Mouse (Mus musculus) lung, postnatal 4 days (tissue): ENCODE data around the gene Vwa5b1.

Experiments
- DNase-seq, 2 experiments: peaks; one replicate each; pipeline ENCODE4 v3.0.0; 2021

Gene Vwa5b1

GRCm38 (mm10) chr4:138635428-138636145, at the start of gene Vwa5b1:
Vwa5b1 (minus strand) TSS chr4:138635884.
- DNase-seq, result no peak

- DNase-seq, result no peak
Measured at GRCm38 (mm10) chr4:138682760-138683159, 47.1 kb upstream of the Vwa5b1 start.

DNA sequence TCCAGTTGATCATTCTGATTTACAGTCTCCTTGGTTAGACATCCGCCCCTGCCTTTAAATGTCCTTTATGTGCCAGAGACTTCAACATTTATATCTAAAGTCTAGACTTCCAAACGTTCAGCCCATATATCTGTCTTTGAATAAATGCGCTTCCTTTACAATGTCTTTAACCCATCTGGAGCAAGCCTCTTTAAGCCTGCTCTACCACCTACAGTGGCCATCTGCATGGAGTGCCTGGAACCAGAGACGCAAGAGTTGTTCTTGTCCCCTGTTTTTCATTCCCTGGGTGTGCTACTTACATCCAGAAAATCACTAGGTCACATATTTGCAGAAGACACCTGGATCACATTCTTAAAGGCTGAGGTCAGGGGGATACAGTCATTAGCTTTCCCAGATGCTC, 44.4 kb upstream of the Vwa5b1 start:
- DNase-seq, result no peak

DNA sequence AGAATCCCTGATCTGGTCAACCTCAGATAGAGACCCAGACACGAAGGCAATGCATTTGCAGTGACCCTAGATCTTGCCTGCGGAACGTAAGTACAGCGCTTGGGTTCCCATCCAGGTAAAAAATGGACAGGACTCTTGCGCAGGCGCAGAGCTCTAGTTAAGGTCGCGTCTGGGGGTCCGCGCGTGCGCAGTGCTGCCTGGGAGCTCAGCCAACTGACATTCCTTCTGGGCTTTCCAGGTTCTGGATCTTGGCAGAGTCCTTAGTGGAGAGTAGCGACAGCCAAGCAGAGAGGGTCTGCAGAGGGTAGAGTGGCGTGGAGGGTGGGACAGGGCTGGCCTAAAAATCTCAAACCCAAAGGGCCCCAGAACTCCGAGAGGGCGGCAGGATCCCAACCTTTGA, 41.9 kb upstream of the Vwa5b1 start:
- DNase-seq, result peak in 1 of 2 experiments; percentile 30

DNA sequence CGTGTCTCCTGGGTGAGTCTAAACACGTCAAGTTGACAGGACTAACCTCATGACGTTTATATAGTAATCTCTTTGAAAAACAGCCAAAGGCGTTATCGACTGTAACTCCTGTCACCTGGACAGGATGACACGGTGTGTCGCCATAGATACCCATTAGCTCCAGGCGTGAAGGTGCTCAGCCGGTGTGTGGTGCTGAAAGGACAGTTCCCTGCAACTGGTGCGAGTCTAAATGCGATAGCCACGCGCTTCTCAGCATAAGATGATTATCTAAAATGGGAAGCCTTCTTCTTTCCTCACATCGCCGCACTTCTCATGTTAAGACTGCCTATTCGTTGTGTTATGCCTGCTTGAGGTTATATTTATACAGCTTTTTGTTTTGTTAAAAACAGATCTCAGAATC, 40.8 kb upstream of the Vwa5b1 start:
- DNase-seq, result peak in 1 of 2 experiments; percentile 20

DNA sequence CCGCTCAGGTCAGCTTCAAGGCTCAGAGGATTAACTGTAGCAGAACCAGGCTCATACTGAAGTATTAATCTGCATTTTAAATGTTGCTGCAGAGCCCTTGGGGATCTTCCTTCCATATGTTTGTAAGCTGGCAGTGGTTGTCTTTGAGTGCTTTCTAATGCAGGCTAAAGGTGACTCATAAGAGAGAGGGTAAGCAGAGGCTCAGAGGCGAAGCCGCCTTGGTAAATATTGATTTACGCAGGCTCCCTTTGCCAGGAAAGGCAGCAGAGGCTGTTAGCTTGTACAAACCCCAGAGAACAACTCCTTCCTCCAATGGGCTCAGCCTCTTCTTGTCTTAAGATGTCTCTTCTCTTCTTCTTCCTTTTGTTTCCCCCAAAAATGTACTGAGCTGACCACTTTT, 36.5 kb upstream of the Vwa5b1 start:
- DNase-seq, result no peak

GRCm38 (mm10) chr4:138670093-138670889, 34.6 kb upstream of the Vwa5b1 start:
- DNase-seq, result no peak

GRCm38 (mm10) chr4:138666521-138666920, 30.8 kb upstream of the Vwa5b1 start:
- DNase-seq, result no peak

- DNase-seq, result no peak
Measured at GRCm38 (mm10) chr4:138659936-138660602, 24.4 kb upstream of the Vwa5b1 start.

DNA sequence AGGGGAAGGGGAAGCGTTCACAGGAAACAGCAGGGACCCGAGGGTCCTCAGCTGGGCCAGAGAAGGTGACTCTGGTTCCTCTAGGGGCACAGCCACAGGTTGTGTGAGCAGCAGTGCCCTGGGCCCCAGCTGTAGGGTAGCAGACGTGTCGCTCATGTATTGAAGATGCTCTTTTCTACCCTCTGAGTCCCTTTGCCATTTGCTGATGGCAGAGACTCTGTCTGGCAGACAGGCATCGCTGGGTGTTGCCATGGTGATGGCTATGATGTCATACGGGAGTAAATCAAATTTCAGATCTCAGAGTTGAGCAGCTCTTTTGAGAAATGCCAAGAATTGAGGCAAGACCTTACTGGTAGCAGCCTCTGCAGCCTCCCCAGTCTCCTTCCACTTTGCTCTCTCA, 17.4 kb upstream of the Vwa5b1 start:
- DNase-seq, result no peak

DNA sequence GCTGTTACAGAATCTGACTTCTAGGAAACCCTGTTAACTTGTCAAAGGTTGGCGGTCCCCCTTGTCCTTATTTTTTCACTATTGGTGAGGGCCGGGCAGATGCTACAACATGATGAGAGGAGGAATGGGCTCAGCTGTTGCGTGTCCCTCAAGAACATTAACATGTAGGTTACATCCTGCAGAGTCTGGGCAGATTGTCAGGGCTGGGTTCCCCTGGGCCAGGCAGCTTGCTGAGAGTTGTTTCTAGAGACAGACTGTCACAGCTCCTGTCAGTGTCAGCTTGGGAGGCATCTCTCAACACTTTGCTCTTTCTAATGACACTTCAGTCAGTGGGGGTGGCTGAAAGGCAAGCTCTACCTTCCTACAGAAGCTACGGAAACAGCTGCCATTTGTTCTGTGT, 16.2 kb upstream of the Vwa5b1 start:
- DNase-seq, result no peak

GRCm38 (mm10) chr4:138648096-138648635, 12.5 kb upstream of the Vwa5b1 start:
- no peak for DNase-seq

- no peak for DNase-seq
Measured at GRCm38 (mm10) chr4:138642272-138642671, 6.6 kb upstream of the Vwa5b1 start.

GRCm38 (mm10) chr4:138636146-138636511, 445 bp upstream of the Vwa5b1 start:
- no peak for DNase-seq

DNA sequence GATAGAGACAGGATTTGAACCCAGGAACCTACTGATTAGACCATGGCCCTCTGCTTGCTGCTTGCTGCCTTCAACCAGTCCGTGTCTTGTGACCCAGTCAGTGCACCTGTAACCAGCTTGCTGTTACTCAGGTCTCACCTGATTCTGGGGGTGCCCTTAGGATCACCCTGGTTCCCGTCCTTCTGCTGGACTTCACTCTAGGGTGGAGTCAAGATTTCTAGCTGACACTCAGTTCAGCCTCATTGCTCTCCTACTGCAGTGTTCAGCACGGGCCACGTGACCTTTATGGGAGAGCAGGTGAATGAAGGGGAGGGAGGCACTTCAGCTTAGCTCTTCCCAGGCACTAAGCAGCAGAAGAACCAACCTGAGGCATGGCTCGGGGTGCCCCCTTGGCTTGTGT, 7.4 kb downstream of the Vwa5b1 start:
- DNase-seq, result no peak

GRCm38 (mm10) chr4:138614454-138614853, 21.2 kb downstream of the Vwa5b1 start:
- DNase-seq, result no peak

DNA sequence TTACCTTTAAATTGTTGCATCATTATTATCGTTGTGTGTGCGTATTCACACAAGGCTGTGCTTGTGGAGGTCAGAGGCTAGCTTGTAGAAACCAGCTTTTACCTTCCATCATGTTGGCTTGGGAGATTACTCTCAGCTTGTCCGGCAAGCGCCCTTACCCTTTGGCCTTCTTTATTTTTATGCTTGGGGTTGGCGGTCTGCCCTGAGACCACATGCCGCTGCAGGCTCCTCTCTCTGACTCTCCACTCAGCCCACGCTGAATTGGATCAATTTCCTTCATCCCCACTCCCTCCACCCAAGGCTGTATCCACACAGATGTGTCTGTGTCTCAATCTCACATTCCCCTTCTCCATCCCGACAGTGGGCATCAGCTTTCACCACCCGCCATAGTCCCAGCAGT, 33.8 kb downstream of the Vwa5b1 start:
- DNase-seq, result peak; percentile 16 to 50

GRCm38 (mm10) chr4:138597904-138598347, 37.8 kb downstream of the Vwa5b1 start:
- DNase-seq, result peak in 1 of 2 experiments; percentile 45

DNA sequence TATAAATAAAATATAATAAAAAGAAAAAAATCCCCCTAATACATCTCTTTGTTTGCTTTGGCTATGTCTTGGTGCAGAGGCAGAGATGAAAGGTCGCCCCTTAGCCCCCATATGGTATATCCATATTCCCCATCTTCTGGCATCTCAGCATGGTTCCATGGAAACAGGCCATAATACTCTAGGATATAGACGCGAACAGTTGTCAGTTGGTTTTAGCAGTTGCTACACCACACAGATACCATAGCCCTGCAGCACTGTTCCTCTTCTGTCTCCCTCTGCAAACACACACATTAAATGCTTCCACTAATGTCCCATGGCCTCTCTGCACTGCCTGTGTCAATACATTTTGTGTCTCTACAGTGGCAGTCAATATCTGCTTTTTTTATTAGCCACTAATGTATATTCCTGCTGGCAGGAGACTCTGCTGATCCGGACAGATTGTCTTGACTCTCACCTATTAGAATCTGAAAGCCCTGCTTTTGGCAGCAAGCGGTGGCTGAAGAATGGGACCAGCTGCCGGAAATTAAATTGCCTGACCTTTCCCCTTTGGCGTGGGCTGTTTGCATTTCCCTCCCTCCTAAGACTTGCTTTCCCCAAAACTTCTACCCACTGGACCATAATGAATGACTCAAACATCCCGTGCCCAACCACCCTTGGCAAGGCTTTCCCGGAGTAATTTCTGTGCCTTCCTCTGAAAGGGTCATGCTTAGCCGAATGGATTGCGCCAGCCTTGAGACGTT, 39.1 kb downstream of the Vwa5b1 start:
- peak; percentile 55 to 81 for DNase-seq

GRCm38 (mm10) chr4:138584946-138585345, 50.7 kb downstream of the Vwa5b1 start:
- no peak for DNase-seq

DNA sequence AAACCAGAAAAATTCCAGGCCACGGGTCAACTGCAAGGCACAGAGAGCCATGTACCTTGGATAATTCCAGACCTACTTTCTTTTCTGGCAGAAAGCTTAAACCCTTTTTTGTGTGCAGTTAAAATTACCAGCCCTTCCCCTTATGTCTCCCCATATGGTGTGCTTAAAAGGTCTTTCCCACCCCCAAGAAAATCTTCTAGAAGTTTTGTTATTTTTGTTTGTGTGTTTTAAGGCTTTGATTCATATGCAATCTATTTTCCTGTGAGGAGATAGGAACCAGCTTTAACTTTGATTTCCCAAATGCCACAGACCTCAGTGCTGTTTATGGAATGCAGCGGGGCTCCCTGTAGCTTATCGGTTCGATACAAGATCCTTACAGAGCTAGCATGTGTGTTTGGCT, 53.2 kb downstream of the Vwa5b1 start:
- DNase-seq, result no peak

DNA sequence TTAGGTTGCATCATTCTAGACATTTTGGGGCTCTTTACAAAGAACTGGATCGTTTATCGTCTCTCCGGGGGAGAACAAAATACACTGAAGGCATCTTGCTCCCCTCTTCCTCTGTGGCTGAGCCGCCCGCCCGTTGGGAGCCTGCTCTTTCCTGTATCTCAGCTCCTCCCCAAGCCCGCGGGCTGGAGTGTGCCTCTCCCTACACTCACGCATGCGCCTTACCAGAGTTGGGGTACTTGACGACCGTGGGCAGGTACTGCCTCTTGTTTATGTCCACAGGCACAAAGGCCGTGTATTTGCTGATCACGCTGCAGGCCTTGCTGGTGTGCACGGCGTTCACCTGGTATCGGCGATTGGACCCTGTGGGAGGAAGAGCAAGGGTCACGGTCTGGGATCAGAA, 57.3 kb downstream of the Vwa5b1 start:
- DNase-seq, result no peak

- no peak for DNase-seq
Measured at GRCm38 (mm10) chr4:138576661-138577060, 59.0 kb downstream of the Vwa5b1 start.
